In genomic region chr12:98269791-98270745, GRCm38 (mm10) we compare ENCODE assay signal across 10 mouse cellular contexts. TPM values are rescaled to one million over a fixed set of nuclear protein-coding genes. Genes with fewer than 3 reads are reported as not detected.
A peak's percentile ranks its signal among the peaks of the same experiment; 100 is the strongest.
DNase-seq lines count a peak whose midpoint lies in the region; ATAC-seq and TF ChIP-seq lines count a peak whose summit lies in the region.
"Had no signal": no experiment of that assay in that cellular context is flagged by ENCODE, and none has a peak within 500 bp of the region (broad histone marks: within the 10 kb centered on the region; RNA-seq: fewer than 3 reads in every experiment).

No protein-coding gene starts in this region.

- no peaks in the 10 kb centered on the region for H3K36me3 ChIP-seq in kidney, postnatal 0 days (ENCODE audit: insufficient read depth, low read length)
- H3K36me3 ChIP-seq in kidney, embryonic 14.5 days (ENCODE audit: control insufficient read depth, insufficient read depth, low read length) = no peaks in the 10 kb centered on the region
- no peaks in the 10 kb centered on the region for H3K36me3 ChIP-seq in liver, embryonic 11.5 days (ENCODE audit: control insufficient read depth, insufficient read depth, low read length)
- no peaks in the 10 kb centered on the region for H3K36me3 ChIP-seq in stomach, postnatal 0 days (ENCODE audit: control insufficient read depth, insufficient read depth, low read length)

- no peaks in the 10 kb centered on the region for H3K4me1 ChIP-seq in kidney, postnatal 0 days (replicated peaks; ENCODE audit: insufficient read depth, low read length)
- H3K4me1 ChIP-seq in kidney, embryonic 14.5 days (ENCODE audit: control insufficient read depth, insufficient read depth, low read length) = no peaks in the 10 kb centered on the region
- no peaks in the 10 kb centered on the region for H3K4me1 ChIP-seq in liver, embryonic 11.5 days (replicated peaks; ENCODE audit: control insufficient read depth, insufficient read depth, low read length)
- no peaks in the 10 kb centered on the region for H3K4me1 ChIP-seq in stomach, postnatal 0 days (replicated peaks; ENCODE audit: control insufficient read depth, insufficient read depth)

- 32% methylated on average over 17 of the region's 17 CpGs for WGBS in kidney, postnatal 0 days
- 51% methylated on average over 17 of the region's 17 CpGs for WGBS in kidney, embryonic 14.5 days
- WGBS in liver, embryonic 11.5 days = 23% methylated on average over 17 of the region's 17 CpGs
- 33% methylated on average over 17 of the region's 17 CpGs for WGBS in stomach, postnatal 0 days

- H3K9ac ChIP-seq in kidney, postnatal 0 days (ENCODE audit: low read depth, low read length) = no peak overlapping the region
- H3K9ac ChIP-seq in kidney, embryonic 14.5 days (ENCODE audit: low read depth, low read length) = no peak overlapping the region
- no peak overlapping the region for H3K9ac ChIP-seq in liver, embryonic 11.5 days (ENCODE audit: low read depth, low read length)
- no peak overlapping the region for H3K9ac ChIP-seq in stomach, postnatal 0 days (ENCODE audit: low read length)

- no peaks in the 10 kb centered on the region for H3K27me3 ChIP-seq in kidney, postnatal 0 days (ENCODE audit: insufficient read depth, low read length)
- H3K27me3 ChIP-seq in kidney, embryonic 14.5 days (ENCODE audit: control insufficient read depth, insufficient read depth, low read length) = no peaks in the 10 kb centered on the region
- no peaks in the 10 kb centered on the region for H3K27me3 ChIP-seq in liver, embryonic 11.5 days (replicated peaks; ENCODE audit: control insufficient read depth, insufficient read depth, low read length)
- no peaks in the 10 kb centered on the region for H3K27me3 ChIP-seq in stomach, postnatal 0 days (ENCODE audit: control insufficient read depth, insufficient read depth, low read length)

- H3K4me2 ChIP-seq in kidney, postnatal 0 days (ENCODE audit: low read length) = peak overlapping the region; percentile 46
- no peak overlapping the region; the same call in 1 of the 2 replicates for H3K4me2 ChIP-seq in kidney, embryonic 14.5 days (replicated peaks; ENCODE audit: low read depth, low read length)
- peak overlapping the region; percentile 48 for H3K4me2 ChIP-seq in liver, embryonic 11.5 days
- peak overlapping the region; percentile 50 for H3K4me2 ChIP-seq in stomach, postnatal 0 days (replicated peaks; ENCODE audit: low read depth)

- H3K27ac ChIP-seq in kidney, postnatal 0 days = no peak overlapping the region
- H3K27ac ChIP-seq in kidney, embryonic 14.5 days (ENCODE audit: low read depth, low read length) = no peak overlapping the region
- no peak overlapping the region for H3K27ac ChIP-seq in liver, embryonic 11.5 days (ENCODE audit: low read depth, low read length)
- H3K27ac ChIP-seq in stomach, postnatal 0 days (replicated peaks) = no peak overlapping the region

- no peak overlapping the region for H3K4me3 ChIP-seq in kidney, postnatal 0 days (replicated peaks; ENCODE audit: low read depth, low read length)
- no peak overlapping the region for H3K4me3 ChIP-seq in kidney, embryonic 14.5 days (ENCODE audit: low read length)
- H3K4me3 ChIP-seq in liver, embryonic 11.5 days (ENCODE audit: low read depth, low read length) = no peak overlapping the region
- H3K4me3 ChIP-seq in stomach, postnatal 0 days (ENCODE audit: low read depth, low read length) = peak overlapping the region; percentile 17; the same call in 1 of the 2 replicates

- TF ChIP-seq EP300 in stomach, postnatal 0 days (optimal IDR thresholded peaks at IDR 0.05) = no peak

- no peak for ATAC-seq in kidney, postnatal 0 days (replicated peaks; ENCODE audit: low FRiP score, low read depth)
- ATAC-seq in kidney, embryonic 14.5 days (ENCODE audit: low FRiP score, low TSS enrichment) = no peak
- peak; percentile 70 for ATAC-seq in activated CD4-positive, CD25-positive, alpha-beta regulatory T cell, adult 4 months
- ATAC-seq in liver, embryonic 11.5 days (replicated peaks; ENCODE audit: low FRiP score) = 0 out of 2 replicates have a peak, but pooled peaks have one; percentile 22
- no peak for ATAC-seq in stomach, postnatal 0 days (ENCODE audit: low FRiP score, low TSS enrichment)
- no peak for ATAC-seq in erythroblast, adult 5-6 weeks (replicated peaks; ENCODE audit: low FRiP score, poor library complexity, severe bottlenecking)

- DNase-seq in kidney, postnatal 0 days (ENCODE audit: low spot score) = no peak
- no peak for DNase-seq in liver, embryonic 11.5 days (ENCODE audit: low spot score)
- no peak for DNase-seq in stomach, postnatal 0 days (ENCODE audit: low spot score)
- no peak for DNase-seq in adrenal gland, adult 18-20 months (ENCODE audit: low spot score in 2 of 2)
- DNase-seq in kidney, adult 9 months = no peak
- DNase-seq: heart, postnatal 14 days; midbrain, embryonic 14.5 days had no signal

- no peaks in the 10 kb centered on the region for H3K9me3 ChIP-seq in kidney, postnatal 0 days (replicated peaks; ENCODE audit: low read length)
- H3K9me3 ChIP-seq in kidney, embryonic 14.5 days (ENCODE audit: control insufficient read depth, low read length) = no peaks in the 10 kb centered on the region
- H3K9me3 ChIP-seq in liver, embryonic 11.5 days (ENCODE audit: control insufficient read depth, low read length) = no peaks in the 10 kb centered on the region
- no peaks in the 10 kb centered on the region for H3K9me3 ChIP-seq in stomach, postnatal 0 days (ENCODE audit: control insufficient read depth, low read length)

- no peak for TF ChIP-seq CTCF in kidney, postnatal 0 days (IDR thresholded peaks at IDR 0.05; ENCODE audit: low read depth)
- TF ChIP-seq CTCF in stomach, postnatal 0 days (IDR thresholded peaks at IDR 0.05; ENCODE audit: low read depth) = no peak

RNA-seq across cellular contexts. Expression of gene Gpr65, which starts 1.6 kb away (rescaled TPM):
- polyA plus RNA-seq in kidney, postnatal 0 days (2015; fragmentation: Nextera tagmentation; extraction: Ambion mirVana) = 2.0 TPM in 2 replicates
- polyA plus RNA-seq in kidney, embryonic 14.5 days (2014; fragmentation: Nextera tagmentation; extraction: Ambion mirVana) = 1.1 and 1.2 TPM in 2 replicates
- polyA plus RNA-seq in activated CD4-positive, CD25-positive, alpha-beta regulatory T cell, adult 4 months (2017; shearing (Covaris generic)) = 10 to 100 TPM; 46.6 to 48.4 TPM
- polyA plus RNA-seq in liver, embryonic 11.5 days (2014; fragmentation: Nextera tagmentation; extraction: Ambion mirVana) = 2.0 TPM in 2 replicates
- polyA plus RNA-seq in stomach, postnatal 0 days (2015; fragmentation: Nextera tagmentation; extraction: Ambion mirVana) = 1.9 and 2.0 TPM in 2 replicates
- 1 to 10 TPM; 1.9 to 2.4 TPM for total RNA-seq in adrenal gland, adult 18-20 months (2021)
- total RNA-seq in erythroblast, adult 5-6 weeks (2015; ENCODE audit: low replicate concordance) = 9.0 and 10.9 TPM in 2 replicates
- total RNA-seq in erythroblast, adult 5-6 weeks (2017; ENCODE audit: low replicate concordance) = 7.9 and 10.0 TPM in 2 replicates

RNA-seq across cellular contexts. Expression of gene Galc, which starts 10.8 kb away (rescaled TPM):
- polyA plus RNA-seq in kidney, postnatal 0 days (2015; fragmentation: Nextera tagmentation; extraction: Ambion mirVana) = 18.8 and 20.2 TPM in 2 replicates
- 7.7 and 14.9 TPM in 2 replicates for polyA plus RNA-seq in kidney, embryonic 14.5 days (2014; fragmentation: Nextera tagmentation; extraction: Ambion mirVana)
- 1 to 10 TPM; 1.2 to 2.8 TPM for polyA plus RNA-seq in activated CD4-positive, CD25-positive, alpha-beta regulatory T cell, adult 4 months (2017; shearing (Covaris generic))
- 5.7 and 7.7 TPM in 2 replicates for polyA plus RNA-seq in liver, embryonic 11.5 days (2014; fragmentation: Nextera tagmentation; extraction: Ambion mirVana)
- 4.1 and 4.3 TPM in 2 replicates for polyA plus RNA-seq in stomach, postnatal 0 days (2015; fragmentation: Nextera tagmentation; extraction: Ambion mirVana)
- 10 to 100 TPM; 13.4 to 15.9 TPM for total RNA-seq in adrenal gland, adult 18-20 months (2021)
- 2.3 and 13.8 TPM in 2 replicates for total RNA-seq in erythroblast, adult 5-6 weeks (2015; ENCODE audit: low replicate concordance)
- 1.9 and 2.6 TPM in 2 replicates for total RNA-seq in erythroblast, adult 5-6 weeks (2017; ENCODE audit: low replicate concordance)

Comparison
In these comparisons a context has a peak if more than half of its experiments do, and no peak if none do; other contexts are left out.
1. ATAC-seq: peak in activated CD4-positive, CD25-positive, alpha-beta regulatory T cell, adult 4 months (single experiment) and liver, embryonic 11.5 days (single experiment); none in kidney, postnatal 0 days (single experiment), kidney, embryonic 14.5 days (single experiment), stomach, postnatal 0 days (single experiment) and erythroblast, adult 5-6 weeks (single experiment).
2. RNA of gene Gpr65, which starts 1.6 kb away (polyA plus RNA-seq): 46.6 to 48.4 TPM in activated CD4-positive, CD25-positive, alpha-beta regulatory T cell, adult 4 months; 2.0 TPM in kidney, postnatal 0 days, 2.0 TPM in liver, embryonic 11.5 days, 1.9 to 2.0 TPM in stomach, postnatal 0 days and 1.1 to 1.2 TPM in kidney, embryonic 14.5 days; every median in the first group is over 10 times any median in the second.